Mouse (Mus musculus) stomach, embryonic 15.5 days (tissue): ENCODE data around the gene Rag2. TPM values are rescaled to one million over a fixed set of nuclear protein-coding genes. Genes with fewer than 3 reads are reported as not detected.

Source experiments
- ATAC-seq: fragments of 200-750 bp; cut with Nextera tagmentation; 2 replicates; pipeline ENCODE4 v1.8.0; 2017; ENCODE audit warnings: low read depth, moderate number of reproducible peaks, moderate TSS enrichment; ENCODE audit not compliant: insufficient read depth, low FRiP score
- H3K27ac ChIP-seq: fragments of 300-500 bp; sonication (generic); 2 replicates; pipeline ENCODE4 v1.5.1; 2015; ENCODE audit warnings: mild to moderate bottlenecking, inconsistent platforms
- H3K27me3 ChIP-seq: fragments of 300-500 bp; sonication (generic); replicated peaks from 2 replicates; pipeline ENCODE4 v1.6.1; 2015; ENCODE audit warnings: inconsistent platforms
- H3K36me3 ChIP-seq: fragments of 300-500 bp; sonication (generic); 2 replicates; pipeline ENCODE4 v1.6.1; 2015; ENCODE audit warnings: inconsistent platforms
- H3K4me1 ChIP-seq: fragments of 300-500 bp; sonication (generic); 2 replicates; pipeline ENCODE4 v1.6.1; 2015; ENCODE audit warnings: inconsistent platforms
- H3K4me2 ChIP-seq: fragments of 300-500 bp; sonication (generic); 2 replicates; pipeline ENCODE4 v1.6.1; 2015; ENCODE audit warnings: mild to moderate bottlenecking, inconsistent platforms
- H3K4me3 ChIP-seq: fragments of 300-500 bp; sonication (generic); replicated peaks from 2 replicates; pipeline ENCODE4 v1.5.1; 2015; ENCODE audit warnings: inconsistent platforms
- H3K9ac ChIP-seq: fragments of 300-500 bp; sonication (generic); 2 replicates; pipeline ENCODE4 v1.6.1; 2015; ENCODE audit warnings: inconsistent platforms
- H3K9me3 ChIP-seq: fragments of 300-500 bp; sonication (generic); 2 replicates; pipeline ENCODE4 v1.6.1; 2016; ENCODE audit warnings: inconsistent platforms
- WGBS: fragments of 180-500 bp; shearing (Covaris S2); methylation state at CpG from one replicate; pipeline ENCODE4 v1.1.7; 2015; 5-methylcytosine and 5-hydroxymethylcytosine counted together
- polyA plus RNA-seq: library from polyadenylated mRNA; unstranded; fragments of >200 nt; fragmentation: Nextera tagmentation; extraction: Ambion mirVana; gene quantifications from 2 replicates; pipeline ENCODE4 v1.2.1, GENCODE M21; 2015

Rag2 gene
- 0.06 and 0.09 TPM in 2 replicates for polyA plus RNA-seq

DNA sequence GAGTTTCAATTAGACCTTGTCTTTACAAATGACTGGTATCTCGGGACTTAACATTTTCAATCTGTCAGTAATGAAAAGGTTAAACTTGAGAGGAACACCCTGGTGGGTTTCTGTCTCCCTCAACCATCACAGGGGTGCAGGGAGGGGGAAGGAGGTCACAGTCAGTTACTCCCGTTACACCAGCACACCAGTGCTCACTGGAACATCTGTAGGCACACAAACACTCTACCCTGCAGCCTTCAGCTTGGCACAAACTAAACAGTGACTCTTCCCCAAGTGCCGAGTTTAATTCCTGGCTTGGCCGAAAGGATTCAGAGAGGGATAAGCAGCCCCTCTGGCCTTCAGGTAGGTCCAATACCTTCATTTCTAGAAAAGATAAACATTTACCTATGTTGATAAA, at the start of gene Rag2:
Gene Rag2 (plus strand): TSS at position 193 of the 400 bp plus-strand sequence.
- H3K4me1 ChIP-seq: no peaks in the 10 kb centered on the region
- no peak within 1 kb of the TSS for H3K9ac ChIP-seq
- H3K4me2 ChIP-seq: no peak within 1 kb of the TSS
- H3K36me3 ChIP-seq: no peaks in the 10 kb centered on the region
- H3K9me3 ChIP-seq: no peaks in the 10 kb centered on the region
- no peak for ATAC-seq
- no peak within 1 kb of the TSS for H3K27ac ChIP-seq
- no peak within 1 kb of the TSS for H3K4me3 ChIP-seq
- WGBS: 46% methylated on average over 4 of the region's 4 CpGs
- H3K27me3 ChIP-seq: no peaks in the 10 kb centered on the region

DNA sequence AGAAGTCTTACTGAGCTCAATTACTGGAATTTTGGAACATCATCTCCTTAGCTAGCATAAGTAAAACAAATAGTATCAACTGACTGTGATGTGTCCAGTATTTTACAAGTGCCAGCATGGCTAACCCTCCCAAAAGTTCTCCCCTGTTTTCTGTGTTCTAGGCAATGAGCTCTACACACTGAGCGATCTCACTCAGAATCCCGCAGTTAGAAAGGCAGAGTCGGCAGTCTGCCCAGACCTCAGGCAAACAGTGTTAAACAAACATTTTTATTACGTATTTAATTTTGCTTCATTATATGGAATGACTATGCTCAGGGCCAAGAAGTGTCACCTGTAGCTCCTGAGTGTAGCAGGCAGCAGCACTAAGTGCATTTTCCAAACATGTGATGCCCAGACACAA, 47.3 kb upstream of the Rag2 start:
- Histone ChIP-seq H3K9ac (no peak overlapping the region), H3K4me1 (no peaks in the 10 kb centered on the region), H3K27me3 (no peaks in the 10 kb centered on the region), H3K4me3 (no peak overlapping the region), H3K9me3 (no peaks in the 10 kb centered on the region), H3K36me3 (no peaks in the 10 kb centered on the region), H3K4me2 (no peak overlapping the region), H3K27ac (no peak overlapping the region)
- no peak for ATAC-seq
- 53% methylated on average over 4 of the region's 4 CpGs for WGBS

- Histone ChIP-seq H3K27ac (no peak overlapping the region), H3K4me3 (no peak overlapping the region), H3K27me3 (no peaks in the 10 kb centered on the region), H3K4me2 (no peak overlapping the region), H3K4me1 (no peaks in the 10 kb centered on the region), H3K36me3 (no peaks in the 10 kb centered on the region), H3K9ac (no peak overlapping the region), H3K9me3 (no peaks in the 10 kb centered on the region)
- WGBS: 83% methylated on average over 2 of the region's 2 CpGs
- ATAC-seq: no peak
Observed at GRCm38 (mm10) chr2:101580027-101580426, 44.5 kb upstream of the Rag2 start.

DNA sequence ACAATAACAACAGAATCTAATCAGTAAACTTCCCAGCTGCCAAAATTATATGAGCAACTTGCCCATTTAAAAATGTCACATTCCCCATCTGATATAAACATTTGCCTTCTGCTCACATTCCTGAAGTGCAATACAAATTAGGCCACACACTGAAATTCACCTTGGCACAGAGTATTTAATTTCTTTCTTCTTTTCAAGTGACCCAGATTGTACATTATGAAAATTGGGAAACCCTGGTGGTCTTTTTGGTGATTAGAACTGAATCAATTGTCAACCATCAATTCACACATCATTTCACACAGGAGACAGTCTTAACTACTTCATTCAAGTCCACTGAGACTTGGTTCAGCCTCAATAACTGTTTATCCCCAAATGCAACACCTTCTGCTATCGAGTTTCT, 44.1 kb upstream of the Rag2 start:
- ATAC-seq: no peak
- Histone ChIP-seq H3K36me3 (no peaks in the 10 kb centered on the region), H3K9me3 (no peaks in the 10 kb centered on the region), H3K4me1 (no peaks in the 10 kb centered on the region), H3K4me2 (no peak overlapping the region), H3K27ac (no peak overlapping the region), H3K27me3 (no peaks in the 10 kb centered on the region), H3K9ac (no peak overlapping the region), H3K4me3 (no peak overlapping the region)
- 75% methylated on average over 1 of the region's 1 CpGs for WGBS

- no peak overlapping the region for H3K4me2 ChIP-seq
- no peaks in the 10 kb centered on the region for H3K36me3 ChIP-seq
- 75% methylated on average over 3 of the region's 3 CpGs for WGBS
- H3K9me3 ChIP-seq: no peaks in the 10 kb centered on the region
- H3K27me3 ChIP-seq: no peaks in the 10 kb centered on the region
- H3K27ac ChIP-seq: no peak overlapping the region
- H3K4me3 ChIP-seq: no peak overlapping the region
- no peaks in the 10 kb centered on the region for H3K4me1 ChIP-seq
- no peak for ATAC-seq
- H3K9ac ChIP-seq: no peak overlapping the region
Observed at GRCm38 (mm10) chr2:101580977-101581376, 43.5 kb upstream of the Rag2 start.

GRCm38 (mm10) chr2:101581418-101581817, 43.1 kb upstream of the Rag2 start:
- Histone ChIP-seq H3K4me3 (no peak overlapping the region), H3K9ac (no peak overlapping the region), H3K4me1 (no peaks in the 10 kb centered on the region), H3K9me3 (no peaks in the 10 kb centered on the region), H3K4me2 (no peak overlapping the region), H3K36me3 (no peaks in the 10 kb centered on the region), H3K27ac (no peak overlapping the region), H3K27me3 (no peaks in the 10 kb centered on the region)
- no peak for ATAC-seq
- 77% methylated on average over 3 of the region's 3 CpGs for WGBS

DNA sequence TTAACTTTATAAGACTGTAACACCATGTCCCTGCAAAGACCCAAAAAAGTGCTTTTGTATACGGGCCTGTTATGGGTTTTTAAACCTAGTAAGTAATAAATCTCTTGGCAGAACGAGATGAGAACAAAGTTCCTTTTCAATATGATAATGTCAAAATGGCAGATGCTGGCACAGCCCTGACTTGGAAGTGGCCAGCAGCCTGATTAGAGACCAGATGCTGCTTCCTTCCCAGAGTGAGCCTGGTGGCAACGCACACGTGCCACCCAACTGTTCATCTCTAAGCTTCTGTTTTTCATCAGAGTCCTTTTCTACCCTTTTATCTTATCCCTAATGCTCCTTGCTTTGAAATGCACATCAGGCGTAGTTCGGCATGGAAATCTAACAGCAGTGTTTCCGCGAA, 33.2 kb upstream of the Rag2 start:
- Histone ChIP-seq H3K4me1 (no peaks in the 10 kb centered on the region), H3K36me3 (no peaks in the 10 kb centered on the region), H3K27ac (no peak overlapping the region), H3K9me3 (no peaks in the 10 kb centered on the region), H3K27me3 (no peaks in the 10 kb centered on the region), H3K9ac (no peak overlapping the region), H3K4me2 (no peak overlapping the region), H3K4me3 (no peak overlapping the region)
- no peak for ATAC-seq
- 71% methylated on average over 8 of the region's 8 CpGs for WGBS

GRCm38 (mm10) chr2:101592023-101592841, 32.3 kb upstream of the Rag2 start:
- Histone ChIP-seq H3K27ac (no peak overlapping the region), H3K4me3 (no peak overlapping the region), H3K27me3 (no peaks in the 10 kb centered on the region), H3K36me3 (no peaks in the 10 kb centered on the region), H3K9ac (no peak overlapping the region), H3K4me2 (no peak overlapping the region), H3K9me3 (no peaks in the 10 kb centered on the region), H3K4me1 (no peaks in the 10 kb centered on the region)
- ATAC-seq: no peak
- 27% methylated on average over 10 of the region's 10 CpGs for WGBS

- H3K4me1 ChIP-seq: no peaks in the 10 kb centered on the region
- WGBS: 55% methylated on average over 8 of the region's 8 CpGs
- no peak overlapping the region for H3K4me3 ChIP-seq
- H3K27me3 ChIP-seq: no peaks in the 10 kb centered on the region
- H3K36me3 ChIP-seq: no peaks in the 10 kb centered on the region
- H3K4me2 ChIP-seq: no peak overlapping the region
- no peak overlapping the region for H3K9ac ChIP-seq
- H3K27ac ChIP-seq: no peak overlapping the region
- ATAC-seq: no peak
- H3K9me3 ChIP-seq: no peaks in the 10 kb centered on the region
Observed at GRCm38 (mm10) chr2:101592886-101593285, 31.6 kb upstream of the Rag2 start.

- H3K27me3 ChIP-seq: no peaks in the 10 kb centered on the region
- no peaks in the 10 kb centered on the region for H3K4me1 ChIP-seq
- H3K9ac ChIP-seq: no peak overlapping the region
- H3K4me2 ChIP-seq: no peak overlapping the region
- H3K4me3 ChIP-seq: no peak overlapping the region
- no peak overlapping the region for H3K27ac ChIP-seq
- H3K9me3 ChIP-seq: no peaks in the 10 kb centered on the region
- ATAC-seq: no peak
- no peaks in the 10 kb centered on the region for H3K36me3 ChIP-seq
- WGBS: 88% methylated on average over 5 of the region's 5 CpGs
Observed at GRCm38 (mm10) chr2:101594681-101595080, 29.8 kb upstream of the Rag2 start.

GRCm38 (mm10) chr2:101597186-101597585, 27.3 kb upstream of the Rag2 start:
- Histone ChIP-seq H3K27me3 (no peaks in the 10 kb centered on the region), H3K9me3 (no peaks in the 10 kb centered on the region)

DNA sequence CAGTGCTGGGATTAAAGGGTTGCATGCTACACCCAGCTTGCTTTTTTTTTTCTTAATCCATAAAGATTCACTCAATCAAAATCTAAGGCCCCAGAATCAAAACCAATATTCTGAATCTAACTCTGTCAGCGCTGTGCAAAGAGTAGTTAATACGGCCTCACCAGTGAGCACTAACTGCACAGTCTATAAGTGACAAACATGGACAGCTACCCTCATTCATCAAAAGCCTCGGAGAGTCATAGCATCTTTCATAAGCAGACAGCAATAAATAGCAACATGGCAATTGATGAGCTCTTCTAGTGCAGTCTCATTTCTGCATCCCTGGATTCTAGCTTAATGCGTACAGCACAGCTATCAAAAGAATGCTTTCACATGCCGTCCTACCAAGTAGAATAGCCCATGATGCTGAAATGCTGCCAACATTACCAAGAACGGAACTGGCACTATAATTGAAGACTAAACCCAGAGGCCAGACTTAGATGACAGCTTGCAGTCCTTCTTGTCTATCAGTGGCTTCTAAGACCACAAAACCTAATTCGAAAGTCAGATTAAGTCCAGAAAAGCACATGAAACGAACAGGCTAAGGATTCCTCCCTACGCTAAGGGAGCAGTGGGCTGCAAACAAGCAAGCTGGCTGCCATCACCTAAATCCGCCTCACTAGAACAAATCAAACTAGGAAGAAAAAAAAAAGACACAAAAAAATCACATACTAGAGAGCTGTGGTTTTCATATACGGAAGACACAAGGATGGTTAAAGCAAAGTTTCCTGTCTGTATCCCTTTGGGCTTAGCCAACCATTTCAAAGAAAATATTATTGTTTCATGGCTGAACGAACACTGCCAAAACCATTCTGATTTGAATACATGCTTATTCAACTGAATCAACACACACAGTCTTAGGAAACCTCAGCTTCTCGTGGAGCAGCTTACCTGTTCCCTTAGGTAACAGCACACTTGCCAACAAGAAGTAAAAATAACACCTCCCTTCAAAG, 26.0 kb upstream of the Rag2 start:
- Histone ChIP-seq H3K27me3 (no peaks in the 10 kb centered on the region), H3K9ac (no peak overlapping the region), H3K4me3 (no peak overlapping the region), H3K4me1 (peaks cover 5% of the 10 kb centered on the region; the same call in 1 of the 2 replicates), H3K4me2 (no peak overlapping the region), H3K36me3 (no peaks in the 10 kb centered on the region), H3K9me3 (no peaks in the 10 kb centered on the region), H3K27ac (no peak overlapping the region)
- no peak for ATAC-seq
- 76% methylated on average over 13 of the region's 13 CpGs for WGBS

More at GRCm38 (mm10) chr2:101597186-101597585, 27.3 kb upstream of the Rag2 start:
- H3K4me1 ChIP-seq: peaks cover 5% of the 10 kb centered on the region; the same call in 1 of the 2 replicates
- no peak overlapping the region for H3K4me2 ChIP-seq
- H3K27ac ChIP-seq: no peak overlapping the region
- no peaks in the 10 kb centered on the region for H3K36me3 ChIP-seq
- no peak for ATAC-seq
- no peak overlapping the region for H3K4me3 ChIP-seq
- H3K9ac ChIP-seq: no peak overlapping the region
